Mouse (Mus musculus) liver, embryonic 13.5 days (tissue): ENCODE data around the gene Gas7. TPM values are rescaled to one million over a fixed set of nuclear protein-coding genes. Genes with fewer than 3 reads are reported as not detected.

ENCODE experiments used
- ATAC-seq: fragments of 200-750 bp; cut with Nextera tagmentation; 2 replicates; pipeline ENCODE4 v1.8.0; 2017; ENCODE audit warnings: low read depth, mild to moderate bottlenecking, moderate number of reproducible peaks, moderate library complexity
- DNase-seq: peaks from one replicate; pipeline ENCODE4 v3.0.0; 2022
- H3K27ac ChIP-seq: fragments of 300-500 bp; sonication (generic); 2 replicates; pipeline ENCODE4 v1.5.1; 2015; ENCODE audit warnings: moderate library complexity, mild to moderate bottlenecking, inconsistent platforms
- H3K27me3 ChIP-seq: fragments of 300-500 bp; sonication (generic); 2 replicates; pipeline ENCODE4 v1.6.1; 2015; ENCODE audit warnings: mild to moderate bottlenecking, inconsistent platforms
- H3K36me3 ChIP-seq: fragments of 300-500 bp; sonication (generic); 2 replicates; pipeline ENCODE4 v1.6.1; 2015; ENCODE audit warnings: mild to moderate bottlenecking, inconsistent platforms
- H3K4me1 ChIP-seq: fragments of 300-500 bp; sonication (generic); replicated peaks from 2 replicates; pipeline ENCODE4 v1.6.1; 2015; ENCODE audit warnings: inconsistent platforms
- H3K4me2 ChIP-seq: fragments of 300-500 bp; sonication (generic); 2 replicates; pipeline ENCODE4 v1.6.1; 2015; ENCODE audit warnings: inconsistent platforms, mild to moderate bottlenecking, moderate library complexity
- H3K4me3 ChIP-seq: fragments of 300-500 bp; sonication (generic); replicated peaks from 2 replicates; pipeline ENCODE4 v1.5.1; 2015; ENCODE audit warnings: mild to moderate bottlenecking, inconsistent platforms
- H3K9ac ChIP-seq: fragments of 300-500 bp; sonication (generic); 2 replicates; pipeline ENCODE4 v1.6.1; 2015; ENCODE audit warnings: mild to moderate bottlenecking, inconsistent platforms
- H3K9me3 ChIP-seq: fragments of 300-500 bp; sonication (generic); replicated peaks from 2 replicates; pipeline ENCODE4 v1.6.1; 2016; ENCODE audit warnings: inconsistent platforms
- WGBS: fragments of 180-500 bp; shearing (Covaris S2); methylation state at CpG from one replicate; pipeline ENCODE4 v1.1.7; 2015; ENCODE audit not compliant: insufficient replicate concordance; 5-methylcytosine and 5-hydroxymethylcytosine counted together
- polyA plus RNA-seq: library from polyadenylated mRNA; unstranded; fragments of >200 nt; fragmentation: Nextera tagmentation; extraction: Ambion mirVana; gene quantifications from 2 replicates; pipeline ENCODE4 v1.2.1, GENCODE M21; 2015

Gas7 gene
- polyA plus RNA-seq, 1 experiment from 2014 or later, result 1.5 TPM

GRCm38 (mm10) chr11:67632906-67633305, 177.7 kb downstream of the Gas7 start:
- no peak for ATAC-seq
- 54% methylated on average over 8 of the region's 8 CpGs for WGBS

GRCm38 (mm10) chr11:67633620-67634229, 178.5 kb downstream of the Gas7 start:
- H3K27ac ChIP-seq, result no peak overlapping the region
- 9% methylated on average over 3 of the region's 3 CpGs for WGBS
- no peaks in the 10 kb centered on the region for H3K9me3 ChIP-seq
- ATAC-seq (no peak), DNase-seq (no peak)
- H3K36me3 ChIP-seq, result no peaks in the 10 kb centered on the region
- no peak overlapping the region for H3K4me2 ChIP-seq
- H3K9ac ChIP-seq, result no peak overlapping the region
- no peak overlapping the region for H3K4me3 ChIP-seq
- no peaks in the 10 kb centered on the region for H3K4me1 ChIP-seq
- no peaks in the 10 kb centered on the region for H3K27me3 ChIP-seq

More at GRCm38 (mm10) chr11:67632906-67633305, 177.7 kb downstream of the Gas7 start:
- DNase-seq, result no peak
- Histone ChIP-seq H3K27ac (no peak overlapping the region), H3K4me3 (no peak overlapping the region), H3K27me3 (no peaks in the 10 kb centered on the region), H3K4me1 (peaks cover 5% of the 10 kb centered on the region; the same call in 1 of the 2 replicates), H3K36me3 (no peaks in the 10 kb centered on the region), H3K9ac (no peak overlapping the region), H3K9me3 (no peaks in the 10 kb centered on the region), H3K4me2 (no peak overlapping the region)

- Histone ChIP-seq H3K4me1 (no peaks in the 10 kb centered on the region), H3K4me3 (no peak overlapping the region), H3K9me3 (no peaks in the 10 kb centered on the region), H3K4me2 (no peak overlapping the region), H3K27me3 (no peaks in the 10 kb centered on the region), H3K9ac (no peak overlapping the region), H3K36me3 (no peaks in the 10 kb centered on the region), H3K27ac (no peak overlapping the region)
- DNase-seq (no peak), ATAC-seq (no peak)
- 13% methylated on average over 4 of the region's 4 CpGs for WGBS
These were observed 181.0 kb downstream of the Gas7 start for GRCm38 (mm10) chr11:67636201-67636600.

GRCm38 (mm10) chr11:67636905-67637586, 181.8 kb downstream of the Gas7 start:
- no peak overlapping the region for H3K4me3 ChIP-seq
- no peaks in the 10 kb centered on the region for H3K36me3 ChIP-seq
- ATAC-seq (no peak), DNase-seq (no peak)
- no peaks in the 10 kb centered on the region for H3K27me3 ChIP-seq
- no peaks in the 10 kb centered on the region for H3K9me3 ChIP-seq
- 42% methylated on average over 6 of the region's 6 CpGs for WGBS
- H3K4me1 ChIP-seq, result no peaks in the 10 kb centered on the region
- H3K9ac ChIP-seq, result no peak overlapping the region
- no peak overlapping the region for H3K4me2 ChIP-seq
- no peak overlapping the region for H3K27ac ChIP-seq

GRCm38 (mm10) chr11:67638401-67638800, 183.2 kb downstream of the Gas7 start:
- ATAC-seq (no peak), DNase-seq (no peak)
- H3K4me3 ChIP-seq, result no peak overlapping the region
- no peaks in the 10 kb centered on the region for H3K9me3 ChIP-seq
- no peak overlapping the region for H3K9ac ChIP-seq
- H3K27ac ChIP-seq, result no peak overlapping the region
- H3K36me3 ChIP-seq, result no peaks in the 10 kb centered on the region
- H3K4me1 ChIP-seq, result no peaks in the 10 kb centered on the region
- WGBS, result 57% methylated on average over 3 of the region's 3 CpGs
- no peak overlapping the region for H3K4me2 ChIP-seq
- H3K27me3 ChIP-seq, result no peaks in the 10 kb centered on the region

- no peak for ATAC-seq
These were observed 185.1 kb downstream of the Gas7 start for GRCm38 (mm10) chr11:67640299-67640698.

GRCm38 (mm10) chr11:67642421-67642820, 187.2 kb downstream of the Gas7 start:
- H3K9me3 ChIP-seq, result no peaks in the 10 kb centered on the region
- DNase-seq (no peak), ATAC-seq (no peak)
- no peaks in the 10 kb centered on the region for H3K4me1 ChIP-seq
- 88% methylated on average over 8 of the region's 8 CpGs for WGBS
- no peak overlapping the region for H3K9ac ChIP-seq
- no peak overlapping the region for H3K4me2 ChIP-seq
- no peaks in the 10 kb centered on the region for H3K27me3 ChIP-seq
- H3K36me3 ChIP-seq, result no peaks in the 10 kb centered on the region
- H3K4me3 ChIP-seq, result no peak overlapping the region
- no peak overlapping the region for H3K27ac ChIP-seq

More at GRCm38 (mm10) chr11:67640299-67640698, 185.1 kb downstream of the Gas7 start:
- Histone ChIP-seq H3K27me3 (no peaks in the 10 kb centered on the region), H3K4me3 (no peak overlapping the region), H3K9me3 (no peaks in the 10 kb centered on the region), H3K4me1 (no peaks in the 10 kb centered on the region), H3K36me3 (no peaks in the 10 kb centered on the region), H3K9ac (no peak overlapping the region), H3K4me2 (no peak overlapping the region), H3K27ac (no peak overlapping the region)
- 71% methylated on average over 6 of the region's 6 CpGs for WGBS
- no peak for DNase-seq

GRCm38 (mm10) chr11:67642835-67643234, 187.6 kb downstream of the Gas7 start:
- Histone ChIP-seq H3K9ac (no peak overlapping the region), H3K36me3 (no peaks in the 10 kb centered on the region), H3K4me1 (no peaks in the 10 kb centered on the region), H3K27me3 (no peaks in the 10 kb centered on the region), H3K27ac (no peak overlapping the region), H3K9me3 (no peaks in the 10 kb centered on the region), H3K4me3 (no peak overlapping the region), H3K4me2 (no peak overlapping the region)
- DNase-seq, result no peak
- WGBS, result 69% methylated on average over 5 of the region's 5 CpGs
- ATAC-seq, result no peak

- WGBS, result 62% methylated on average over 3 of the region's 3 CpGs
- no peak overlapping the region for H3K9ac ChIP-seq
- ATAC-seq (no peak), DNase-seq (no peak)
- no peaks in the 10 kb centered on the region for H3K4me1 ChIP-seq
- H3K4me3 ChIP-seq, result no peak overlapping the region
- no peaks in the 10 kb centered on the region for H3K9me3 ChIP-seq
- H3K36me3 ChIP-seq, result no peaks in the 10 kb centered on the region
- H3K27me3 ChIP-seq, result no peaks in the 10 kb centered on the region
- no peak overlapping the region for H3K27ac ChIP-seq
- H3K4me2 ChIP-seq, result no peak overlapping the region
These were observed 188.2 kb downstream of the Gas7 start for GRCm38 (mm10) chr11:67643465-67643864.

- H3K27ac ChIP-seq, result no peak overlapping the region
- no peaks in the 10 kb centered on the region for H3K27me3 ChIP-seq
- no peak overlapping the region for H3K4me2 ChIP-seq
- no peak overlapping the region for H3K4me3 ChIP-seq
- DNase-seq (no peak), ATAC-seq (no peak)
- H3K4me1 ChIP-seq, result no peaks in the 10 kb centered on the region
- WGBS, result 62% methylated on average over 6 of the region's 6 CpGs
- H3K9ac ChIP-seq, result no peak overlapping the region
- H3K9me3 ChIP-seq, result no peaks in the 10 kb centered on the region
- no peaks in the 10 kb centered on the region for H3K36me3 ChIP-seq
These were observed 189.5 kb downstream of the Gas7 start for GRCm38 (mm10) chr11:67644632-67645149.

GRCm38 (mm10) chr11:67647745-67648144, 192.5 kb downstream of the Gas7 start:
- no peak for ATAC-seq

More at GRCm38 (mm10) chr11:67647745-67648144, 192.5 kb downstream of the Gas7 start:
- no peaks in the 10 kb centered on the region for H3K36me3 ChIP-seq
- no peak overlapping the region for H3K9ac ChIP-seq
- 26% methylated on average over 5 of the region's 5 CpGs for WGBS
- no peak for DNase-seq
- H3K27me3 ChIP-seq, result no peaks in the 10 kb centered on the region
- H3K9me3 ChIP-seq, result no peaks in the 10 kb centered on the region
- H3K4me3 ChIP-seq, result no peak overlapping the region
- H3K4me2 ChIP-seq, result no peak overlapping the region
- H3K27ac ChIP-seq, result no peak overlapping the region
- no peaks in the 10 kb centered on the region for H3K4me1 ChIP-seq
